Mouse (Mus musculus) CH12.LX (cell line): Measurements from ENCODE around the gene Scarb1. TPM values are rescaled to one million over a fixed set of nuclear protein-coding genes. Genes with fewer than 3 reads are reported as not detected.

Source experiments
- DNase-seq: peaks from one replicate; pipeline ENCODE4 v3.0.0-alpha.2; 2013; ENCODE audit errors: extremely low read depth
- H3K27ac ChIP-seq: 2 replicates; pipeline ENCODE4 v1.5.1; 2012; ENCODE audit warnings: low read depth, mild to moderate bottlenecking, control low read depth, moderate library complexity; ENCODE audit not compliant: insufficient read depth
- H3K27me3 ChIP-seq: replicated peaks from 2 replicates; pipeline ENCODE3; 2012; ENCODE audit warnings: inconsistent platforms
- H3K36me3 ChIP-seq, 2 experiments: replicated peaks in 1 of 2; 2 replicates each; pipeline versions ENCODE3 to v1.6.1; 2012; ENCODE audit warnings: inconsistent platforms in 1 of 2, low read length in 1 of 2, mild to moderate bottlenecking in 1 of 2, mixed read lengths in 1 of 2, moderate library complexity in 1 of 2; ENCODE audit not compliant: control insufficient read depth in 1 of 2, insufficient read depth in 1 of 2
- H3K4me1 ChIP-seq, 2 experiments: 2 replicates each; pipeline ENCODE4 v1.6.1; 2012; ENCODE audit warnings: inconsistent platforms in 1 of 2, moderate library complexity in 1 of 2; ENCODE audit not compliant: insufficient read depth in 2 of 2, control insufficient read depth in 1 of 2
- H3K4me2 ChIP-seq: 2 replicates; pipeline ENCODE4 v1.6.1; 2012; ENCODE audit warnings: low read depth, mild to moderate bottlenecking, control low read depth; ENCODE audit not compliant: poor library complexity, insufficient read depth, severe bottlenecking
- H3K4me3 ChIP-seq, 3 experiments: fragments of 150-350 bp in 1 of 3; sonication (generic) in 1 of 3; replicated peaks in 1 of 3; 2 replicates each; pipeline versions ENCODE3 to v1.5.1; 2011 to 2012; ENCODE audit warnings: low read depth in 2 of 3, low read length in 2 of 3, mild to moderate bottlenecking in 2 of 3, moderate library complexity in 2 of 3, control low read depth in 1 of 3, improper control_type of control experiment in 1 of 3, inconsistent platforms in 1 of 3, mixed read lengths in 1 of 3; ENCODE audit not compliant: poor library complexity in 1 of 3
- H3K79me2 ChIP-seq: replicated peaks from 2 replicates; pipeline ENCODE4 v1.6.1; 2012; ENCODE audit warnings: mild to moderate bottlenecking, moderate library complexity; ENCODE audit not compliant: control insufficient read depth, poor library complexity, insufficient read depth, severe bottlenecking; ENCODE audit errors: extremely low read depth
- H3K9ac ChIP-seq: 2 replicates; pipeline ENCODE4 v1.6.1; 2012; ENCODE audit warnings: low read depth, mild to moderate bottlenecking, control low read depth, moderate library complexity; ENCODE audit not compliant: insufficient read depth
- H3K9me3 ChIP-seq: replicated peaks from 2 replicates; pipeline ENCODE3; 2012; ENCODE audit warnings: low read length, inconsistent platforms, mixed read lengths
- CHD2 ChIP-seq: IDR thresholded peaks from 2 replicates; pipeline ENCODE4 v1.6.1; 2011; ENCODE audit warnings: low read length, improper control_type of control experiment
- E2F4 ChIP-seq: IDR thresholded peaks from 2 replicates; pipeline ENCODE4 v1.6.1; 2011; ENCODE audit warnings: low read depth, low read length, improper control_type of control experiment; ENCODE audit not compliant: insufficient replicate concordance
- EP300 ChIP-seq: IDR thresholded peaks from 2 replicates; pipeline ENCODE4 v1.6.1; 2011; ENCODE audit warnings: low read length, improper control_type of control experiment
- GABPA ChIP-seq: IDR thresholded peaks from 2 replicates; pipeline ENCODE4 v1.6.1; 2012; ENCODE audit warnings: low read depth, low read length, improper control_type of control experiment, inconsistent platforms; ENCODE audit not compliant: insufficient replicate concordance
- IRF4 ChIP-seq: IDR thresholded peaks from 2 replicates; pipeline ENCODE4 v1.6.1; 2014; ENCODE audit warnings: low read depth, mild to moderate bottlenecking, inconsistent platforms, low read length, improper control_type of control experiment
- JUN ChIP-seq: IDR thresholded peaks from 2 replicates; pipeline ENCODE4 v1.6.1; 2011; ENCODE audit warnings: low read depth, mild to moderate bottlenecking, low read length, improper control_type of control experiment, moderate library complexity; ENCODE audit not compliant: insufficient read depth
- MAFK ChIP-seq: IDR thresholded peaks from 2 replicates; pipeline ENCODE4 v1.6.1; 2011; ENCODE audit warnings: low read length, improper control_type of control experiment; ENCODE audit not compliant: insufficient replicate concordance
- MAX ChIP-seq: IDR thresholded peaks from 2 replicates; pipeline ENCODE4 v1.6.1; 2011; ENCODE audit warnings: low read length, improper control_type of control experiment
- MAZ ChIP-seq: IDR thresholded peaks from 2 replicates; pipeline ENCODE4 v1.6.1; 2012; ENCODE audit warnings: low read depth, mild to moderate bottlenecking, inconsistent platforms, low read length, improper control_type of control experiment, moderate library complexity
- MXI1 ChIP-seq: IDR thresholded peaks from 2 replicates; pipeline ENCODE4 v1.6.1; 2011; ENCODE audit warnings: mild to moderate bottlenecking, low read depth, low read length, improper control_type of control experiment
- MYC ChIP-seq: IDR thresholded peaks from 2 replicates; pipeline ENCODE4 v1.6.1; 2011; ENCODE audit warnings: low read depth, mild to moderate bottlenecking, improper control_type of control experiment, low read length
- NELFE ChIP-seq: IDR thresholded peaks from 2 replicates; pipeline ENCODE4 v1.6.1; 2011; ENCODE audit warnings: low read depth, low read length, improper control_type of control experiment
- POLR2A ChIP-seq: IDR thresholded peaks from 2 replicates; pipeline ENCODE4 v1.6.1; 2011; ENCODE audit warnings: low read depth, mild to moderate bottlenecking, improper control_type of control experiment, low read length
- POLR2AphosphoS2 ChIP-seq: IDR thresholded peaks from 2 replicates; pipeline ENCODE4 v1.6.1; 2011; ENCODE audit warnings: low read depth, low read length, improper control_type of control experiment
- RCOR1 ChIP-seq: conservative IDR thresholded peaks from 2 replicates; pipeline ENCODE4 v1.6.1; 2012; ENCODE audit warnings: low read depth, mild to moderate bottlenecking, inconsistent platforms, low read length, improper control_type of control experiment
- SIN3A ChIP-seq: IDR thresholded peaks from 2 replicates; pipeline ENCODE4 v1.6.1; 2012; ENCODE audit warnings: low read length, improper control_type of control experiment, inconsistent platforms
- SMC3 ChIP-seq: IDR thresholded peaks from 2 replicates; pipeline ENCODE4 v1.6.1; 2011; ENCODE audit warnings: low read depth, low read length, improper control_type of control experiment
- TBP ChIP-seq: conservative IDR thresholded peaks from 2 replicates; pipeline ENCODE4 v1.6.1; 2011; ENCODE audit warnings: low read depth, low read length, improper control_type of control experiment
- TCF12 ChIP-seq: IDR thresholded peaks from 2 replicates; pipeline ENCODE4 v1.6.1; 2014; ENCODE audit warnings: low read depth, mild to moderate bottlenecking, inconsistent platforms, low read length, improper control_type of control experiment
- USF1 ChIP-seq: IDR thresholded peaks from 2 replicates; pipeline ENCODE4 v1.6.1; 2014; ENCODE audit warnings: low read depth, mild to moderate bottlenecking, inconsistent platforms, low read length, improper control_type of control experiment
- ZKSCAN1 ChIP-seq: IDR thresholded peaks from 2 replicates; pipeline ENCODE4 v1.6.1; 2012; ENCODE audit warnings: low read depth, inconsistent platforms, low read length, improper control_type of control experiment, borderline replicate concordance
- ZMIZ1 ChIP-seq: IDR thresholded peaks from 2 replicates; pipeline ENCODE4 v1.6.1; 2012; ENCODE audit warnings: low read depth, mild to moderate bottlenecking, inconsistent platforms, low read length, improper control_type of control experiment
- dilution Hi-C: fragments of 300-500 bp; cut with MboI; formaldehyde crosslinking; loops from 2 replicates; pipeline ENCODE4 v1.14.3; 2020; ENCODE audit warnings: low sequenced_read_pairs; ENCODE audit not compliant: extremely low pct_unique_long_range_greater_than_20kb, extremely low pct_ligation_motif_present
- in situ Hi-C: fragments of 300-500 bp; cut with MboI; formaldehyde crosslinking; loops from 3 replicates; pipeline ENCODE4 v1.14.3; 2019; ENCODE audit warnings: low sequenced_read_pairs, low pct_ligation_motif_present, low pct_unique_long_range_greater_than_20kb, mixed read lengths
- polyA plus RNA-seq: library from polyadenylated mRNA; unstranded; fragments of >175 nt; gene quantifications from 2 replicates; pipeline ENCODE4 v1.2.1, GENCODE M21; 2012; ENCODE audit warnings: low read depth; ENCODE audit not compliant: insufficient read length
- total RNA-seq, 2 experiments: library from RNA; depleted of rRNA; stranded (reverse); fragments of 300-350 nt in 1 of 2; fragments of >200 nt in 1 of 2; gene quantifications; 2 replicates each; pipeline ENCODE4 v1.2.3; 2012 to 2014

The Scarb1 gene
- total and polyA plus RNA-seq, 3 experiments, result 11.6 to 24.7 (median 20.0) TPM

GRCm38 (mm10) chr5:125331094-125331493 lies 9.8 kb downstream of the Scarb1 start:
- Histone ChIP-seq H3K27me3 (no peaks in the 10 kb centered on the region), H3K9me3 (no peaks in the 10 kb centered on the region), H3K9ac (no peak overlapping the region), H3K4me1 (peaks cover 0 to 18% of the 10 kb centered on the region in 2 experiments; a peak in 1 of 4 replicates), H3K4me2 (no peak overlapping the region), H3K4me3 (no peak overlapping the region), H3K36me3 (peaks cover 0 to 45% of the 10 kb centered on the region in 2 experiments), H3K27ac (no peak overlapping the region), H3K79me2 (no peaks in the 10 kb centered on the region)
- in situ Hi-C loops (no loop called here), dilution Hi-C loops (no loop called here)
- no peak for DNase-seq
- TF ChIP-seq MYC, result no peak
- TF ChIP-seq USF1, result no peak
- no peak for TF ChIP-seq TBP
- no peak for TF ChIP-seq MAX
- no peak for TF ChIP-seq MXI1
- no peak for TF ChIP-seq GABPA
- no peak for TF ChIP-seq TCF12
- no peak for TF ChIP-seq RCOR1
- TF ChIP-seq MAFK, result no peak
- TF ChIP-seq SMC3, result no peak
- TF ChIP-seq IRF4, result no peak
- TF ChIP-seq JUN, result no peak
- no peak for TF ChIP-seq SIN3A
- no peak for TF ChIP-seq CHD2

GRCm38 (mm10) chr5:125330656-125331055 lies 10.2 kb downstream of the Scarb1 start:
- Histone ChIP-seq H3K79me2 (no peaks in the 10 kb centered on the region), H3K27ac (no peak overlapping the region), H3K9me3 (no peaks in the 10 kb centered on the region), H3K4me3 (no peak overlapping the region), H3K4me2 (no peak overlapping the region), H3K36me3 (peaks cover 0 to 46% of the 10 kb centered on the region in 2 experiments), H3K4me1 (peaks cover 0 to 18% of the 10 kb centered on the region in 2 experiments; a peak in 1 of 4 replicates), H3K9ac (no peak overlapping the region), H3K27me3 (no peaks in the 10 kb centered on the region)
- DNase-seq, result no peak
- TF ChIP-seq ZMIZ1, result no peak
- TF ChIP-seq E2F4, result no peak
- TF ChIP-seq POLR2AphosphoS2, result no peak
- no peak for TF ChIP-seq ZKSCAN1
- TF ChIP-seq GABPA, result no peak
- TF ChIP-seq USF1, result no peak
- TF ChIP-seq POLR2A, result no peak
- TF ChIP-seq CHD2, result no peak
- TF ChIP-seq MAX, result no peak
- no peak for TF ChIP-seq SMC3
- no peak for TF ChIP-seq MAZ
- TF ChIP-seq JUN, result no peak
- no peak for TF ChIP-seq EP300
- no peak for TF ChIP-seq NELFE
- TF ChIP-seq MXI1, result no peak
- dilution Hi-C loops, result no loop called here
- in situ Hi-C loops, result no loop called here
